Mouse (Mus musculus): ENCODE data around the gene Scaf1. TPM values are rescaled to one million over a fixed set of nuclear protein-coding genes. Genes with fewer than 3 reads are reported as not detected.

Gene Scaf1
- 10 to 100 TPM; 76.9 to 82.6 TPM for total RNA-seq (2021)
- long read RNA-seq, experiment 1, partial matches to known transcripts = 24 of 27 reads
- long read RNA-seq, experiment 1, other reads (novel, unspliced or antisense) = 3 of 27 reads
- long read RNA-seq, experiment 2, full-length matches to known transcripts = 1 of 11 reads
- long read RNA-seq, experiment 2, partial matches to known transcripts = 8 of 11 reads
- long read RNA-seq, experiment 2, other reads (novel, unspliced or antisense) = 2 of 11 reads

GRCm38 (mm10) chr7:45015957-45016612 lies at the start of gene Scaf1:
Gene Scaf1, minus strand, starts transcription at chr7:45016363.
- peak; percentile 99 for DNase-seq

GRCm38 (mm10) chr7:45062239-45062835 lies 46.2 kb upstream of the Scaf1 start, which contains the start of the genes Nosip and Prrg2:
Gene Nosip, plus strand, starts transcription at chr7:45062429.
Gene Prrg2, minus strand, starts transcription at chr7:45062677.
- DNase-seq = peak; percentile 93 to 94

- peak in 1 of 2 experiments; percentile 59 for DNase-seq
Measured at GRCm38 (mm10) chr7:45061532-45062075, 45.4 kb upstream of the Scaf1 start.

GRCm38 (mm10) chr7:45060632-45061122 lies 44.5 kb upstream of the Scaf1 start:
- no peak for DNase-seq

GRCm38 (mm10) chr7:45058607-45059571 lies 42.7 kb upstream of the Scaf1 start:
- DNase-seq = no peak

GRCm38 (mm10) chr7:45056972-45057348 lies 40.8 kb upstream of the Scaf1 start:
- DNase-seq = no peak

GRCm38 (mm10) chr7:45056329-45056971 lies 40.3 kb upstream of the Scaf1 start:
- no peak for DNase-seq

GRCm38 (mm10) chr7:45053931-45054510 lies 37.9 kb upstream of the Scaf1 start:
- DNase-seq = peak; percentile 96

GRCm38 (mm10) chr7:45053117-45053930 lies 37.2 kb upstream of the Scaf1 start:
- DNase-seq = peak; percentile 79 to 87

- no peak for DNase-seq
Measured at GRCm38 (mm10) chr7:45052862-45053116, 36.6 kb upstream of the Scaf1 start, which contains the start of gene Prr12. Gene Prr12, minus strand, starts transcription at chr7:45052881.

GRCm38 (mm10) chr7:45052181-45052861 lies 36.2 kb upstream of the Scaf1 start:
- peak in 1 of 2 experiments; percentile 53 for DNase-seq

GRCm38 (mm10) chr7:45051601-45051974 lies 35.4 kb upstream of the Scaf1 start:
- DNase-seq = no peak

GRCm38 (mm10) chr7:45050945-45051600 lies 34.9 kb upstream of the Scaf1 start:
- peak; percentile 80 to 88 for DNase-seq

GRCm38 (mm10) chr7:45048923-45049657 lies 32.9 kb upstream of the Scaf1 start:
- DNase-seq = no peak

GRCm38 (mm10) chr7:45048001-45048890 lies 32.1 kb upstream of the Scaf1 start:
- no peak for DNase-seq

- DNase-seq = no peak
Measured at GRCm38 (mm10) chr7:45047491-45047890, 31.3 kb upstream of the Scaf1 start.

GRCm38 (mm10) chr7:45046853-45047350 lies 30.7 kb upstream of the Scaf1 start:
- no peak for DNase-seq
